Mouse (Mus musculus) urinary bladder, postnatal 14 days (tissue): ENCODE data around the gene Clp1.
A peak's percentile ranks its signal among the peaks of the same experiment; 100 is the strongest.
"Not testable (repeated sequence)": the region's sequence is repeated elsewhere in the genome, so short reads cannot be mapped to it uniquely, and the experiment has no call there.

Source experiments
- DNase-seq: peaks from one replicate; pipeline ENCODE4 v3.0.0; 2021; ENCODE audit warnings: low spot score

Gene Clp1

GRCm38 (mm10) chr2:84738271-84738911 lies 11.2 kb upstream of the Clp1 start:
- DNase-seq: peak; percentile 54

- DNase-seq: no peak
These were observed 10.3 kb upstream of the Clp1 start for GRCm38 (mm10) chr2:84737451-84737925.

- no peak for DNase-seq
These were observed 9.4 kb upstream of the Clp1 start for GRCm38 (mm10) chr2:84736312-84737161.

GRCm38 (mm10) chr2:84735346-84735920 lies 8.3 kb upstream of the Clp1 start:
- no peak for DNase-seq

GRCm38 (mm10) chr2:84734919-84735318 lies 7.8 kb upstream of the Clp1 start:
- DNase-seq: no peak

- no peak for DNase-seq
These were observed 7.3 kb upstream of the Clp1 start for GRCm38 (mm10) chr2:84734351-84734864.

GRCm38 (mm10) chr2:84733579-84734300 lies 6.6 kb upstream of the Clp1 start, which contains the start of gene Ypel4:
Ypel4 (plus strand) TSS chr2:84734058.
- peak; percentile 67 for DNase-seq

GRCm38 (mm10) chr2:84732394-84732793 lies 5.2 kb upstream of the Clp1 start:
- DNase-seq: no peak

- no peak for DNase-seq
These were observed 4.1 kb upstream of the Clp1 start for GRCm38 (mm10) chr2:84731206-84731605.

- not testable (repeated sequence) for DNase-seq
These were observed 1.0 kb upstream of the Clp1 start for GRCm38 (mm10) chr2:84728191-84728590.

GRCm38 (mm10) chr2:84726716-84727115 lies 434 bp downstream of the Clp1 start:
- no peak for DNase-seq

GRCm38 (mm10) chr2:84725770-84726169 lies 1.4 kb downstream of the Clp1 start:
- no peak for DNase-seq

GRCm38 (mm10) chr2:84723856-84724255 lies 3.3 kb downstream of the Clp1 start:
- DNase-seq: no peak

- DNase-seq: no peak
These were observed 6.0 kb downstream of the Clp1 start for GRCm38 (mm10) chr2:84721182-84721581.

- no peak for DNase-seq
These were observed 6.4 kb downstream of the Clp1 start for GRCm38 (mm10) chr2:84720718-84721117.

GRCm38 (mm10) chr2:84717357-84717756 lies 9.8 kb downstream of the Clp1 start:
- no peak for DNase-seq

- no peak for DNase-seq
These were observed 10.5 kb downstream of the Clp1 start for GRCm38 (mm10) chr2:84716423-84717355.

- peak; percentile 82 for DNase-seq
These were observed 11.4 kb downstream of the Clp1 start for GRCm38 (mm10) chr2:84715562-84716361.

- DNase-seq: peak; percentile 99
These were observed 12.2 kb downstream of the Clp1 start, which contains the start of gene Zdhhc5 for GRCm38 (mm10) chr2:84714811-84715561. Zdhhc5 (minus strand) TSS chr2:84715180.
